Mouse (Mus musculus): ENCODE data around the gene Hesx1. TPM values are rescaled to one million over a fixed set of nuclear protein-coding genes. Genes with fewer than 3 reads are reported as not detected.
A peak's percentile ranks its signal among the peaks of the same experiment; 100 is the strongest.

Gene Hesx1
- polyA plus RNA-seq, 1 experiment from 2014 or later = not detected

DNA sequence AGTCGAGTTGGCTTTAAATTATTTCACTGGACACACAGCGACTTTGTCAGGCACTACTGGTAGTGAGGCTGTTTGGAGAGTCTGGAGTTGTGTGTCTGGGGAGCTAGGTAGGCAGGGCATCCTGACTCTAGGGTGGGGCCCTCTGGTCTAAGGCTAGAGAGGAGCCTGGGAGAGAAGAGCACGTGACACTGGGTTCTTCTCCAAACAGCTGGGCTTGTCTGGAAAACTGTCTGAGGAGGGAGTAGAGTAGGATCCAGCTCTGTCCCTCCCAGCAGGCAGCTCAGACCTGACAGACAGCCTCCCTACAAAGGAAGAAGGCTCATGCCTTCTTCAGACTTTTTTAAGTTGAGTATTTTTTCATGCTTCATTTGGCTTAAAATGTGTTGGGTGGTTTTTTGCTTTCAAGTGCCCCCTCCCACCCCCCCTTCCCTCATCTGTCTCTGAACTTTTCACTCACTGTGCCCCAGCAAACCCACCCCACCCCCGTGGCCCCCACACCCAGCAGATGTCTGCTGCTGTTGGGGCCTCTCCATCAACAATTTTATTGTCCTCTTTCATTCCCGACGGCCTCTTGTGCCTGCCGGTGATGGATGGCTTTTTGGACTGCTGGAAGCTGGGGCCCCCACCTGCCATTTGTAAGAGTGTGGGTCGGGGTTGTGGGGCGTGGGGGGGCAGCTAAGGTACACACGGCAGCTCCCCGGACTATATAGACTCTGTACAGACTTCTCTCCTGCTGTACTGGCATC is 50.2 kb downstream of the Hesx1 start:
- Histone ChIP-seq H3K4me3 (no peak overlapping the region), H3K9me3 (no peaks in the 10 kb centered on the region), H3K4me2 (0 out of 2 replicates have a peak overlapping the region, but pooled peaks have one; percentile 11), H3K27me3 (peaks cover 23% of the 10 kb centered on the region), H3K36me3 (no peaks in the 10 kb centered on the region), H3K4me1 (replicated peaks) (peaks cover 74% of the 10 kb centered on the region), H3K9ac (no peak overlapping the region), H3K27ac (replicated peaks) (peak overlapping the region; percentile 29; the same call in 1 of the 2 replicates)
- 2% methylated on average over 11 of the region's 11 CpGs for WGBS
- ATAC-seq (ENCODE audit: low read depth) = 0 out of 2 replicates have a peak, but pooled peaks have one; percentile 9

DNA sequence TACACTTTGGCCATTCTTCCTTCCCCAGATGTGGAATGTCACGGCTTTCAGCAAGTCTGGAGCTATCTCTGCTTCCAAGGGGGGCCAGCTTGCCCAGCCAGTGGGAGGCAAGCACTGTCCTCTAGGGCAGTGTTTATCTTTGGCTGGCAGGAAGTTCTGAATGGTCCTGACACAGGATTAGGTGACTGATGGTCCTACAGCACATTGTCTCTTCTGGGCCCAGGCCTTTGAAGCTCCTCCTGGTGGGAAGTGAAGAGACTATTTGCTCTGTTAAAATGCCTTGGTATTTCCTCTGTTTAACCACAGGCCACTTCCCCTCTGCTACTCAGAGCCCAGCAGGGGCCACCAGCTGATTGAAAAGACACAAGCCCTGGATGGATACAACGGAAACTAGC is 50.7 kb downstream of the Hesx1 start:
- ATAC-seq (ENCODE audit: low read depth) = peak; percentile 41
- peak overlapping the region; percentile 29; the same call in 1 of the 2 replicates for H3K27ac ChIP-seq (replicated peaks)
- no peaks in the 10 kb centered on the region for H3K9me3 ChIP-seq
- H3K36me3 ChIP-seq = no peaks in the 10 kb centered on the region
- H3K4me2 ChIP-seq = 0 out of 2 replicates have a peak overlapping the region, but pooled peaks have one; percentile 11
- no peak overlapping the region for H3K9ac ChIP-seq
- H3K4me3 ChIP-seq = no peak overlapping the region
- peaks cover 17% of the 10 kb centered on the region for H3K27me3 ChIP-seq
- WGBS = 8% methylated on average over 2 of the region's 2 CpGs
- peaks cover 74% of the 10 kb centered on the region for H3K4me1 ChIP-seq (replicated peaks)

DNA sequence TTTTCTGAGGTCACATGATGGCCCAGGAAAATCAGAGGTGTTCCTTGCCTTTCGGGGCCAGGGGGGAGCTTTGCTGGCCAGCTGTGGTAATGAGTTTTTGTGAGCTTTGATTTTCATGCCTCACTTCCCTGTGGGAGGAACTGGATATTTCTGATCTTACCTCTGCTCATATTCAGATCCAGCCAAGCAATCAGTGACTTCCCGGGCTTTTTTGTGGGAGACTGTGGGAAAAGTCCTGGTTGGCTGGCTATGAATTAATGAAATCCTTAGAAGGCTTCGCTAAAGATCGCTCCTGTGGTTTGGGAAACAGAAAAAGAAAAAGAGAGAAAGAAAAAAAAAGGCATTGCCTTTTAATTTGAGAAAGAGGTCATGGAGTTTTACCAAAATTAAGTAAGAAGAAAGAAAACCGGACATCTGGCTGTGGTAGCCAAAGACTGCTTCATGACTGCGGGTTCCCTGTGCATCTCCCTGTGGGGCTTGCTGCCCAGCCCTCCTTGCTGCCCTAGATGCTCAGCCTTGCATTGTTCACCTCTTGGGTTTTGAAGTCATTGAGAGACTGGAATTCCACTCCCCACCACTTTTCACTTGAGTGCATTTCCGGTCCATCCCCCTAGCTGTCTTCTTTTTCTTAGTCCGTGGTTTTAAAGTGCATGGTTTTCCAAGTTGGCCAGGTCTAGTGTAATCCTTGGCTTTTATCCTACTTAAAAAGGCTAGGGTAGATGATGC is 54.2 kb downstream of the Hesx1 start:
- H3K27me3 ChIP-seq = no peaks in the 10 kb centered on the region
- no peaks in the 10 kb centered on the region for H3K36me3 ChIP-seq
- no peak overlapping the region for H3K4me3 ChIP-seq
- no peak overlapping the region for H3K27ac ChIP-seq (replicated peaks)
- WGBS = 29% methylated on average over 8 of the region's 8 CpGs
- no peak for ATAC-seq (ENCODE audit: low read depth)
- peaks cover 83% of the 10 kb centered on the region for H3K4me1 ChIP-seq (replicated peaks)
- H3K9ac ChIP-seq = no peak overlapping the region
- H3K9me3 ChIP-seq = no peaks in the 10 kb centered on the region
- H3K4me2 ChIP-seq = no peak overlapping the region

DNA sequence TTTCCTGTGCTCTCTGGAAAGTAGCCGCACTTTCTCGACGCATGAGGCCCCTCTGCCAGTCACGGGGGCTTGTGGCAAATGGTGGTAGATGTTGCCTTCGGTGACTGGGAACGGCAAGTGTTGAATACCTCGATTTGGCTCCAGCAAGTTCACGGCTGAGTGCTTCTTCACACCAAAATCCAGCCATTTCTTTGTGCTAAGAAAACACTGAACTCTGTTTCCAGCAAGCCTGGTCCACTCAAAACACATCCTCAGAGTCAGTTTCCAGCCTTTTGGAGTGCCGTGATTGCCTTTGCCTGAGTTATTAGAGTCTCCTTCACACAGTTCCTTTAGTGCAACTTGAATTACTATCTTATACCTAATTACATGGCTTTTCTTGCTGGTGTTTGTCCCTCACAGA is 55.8 kb downstream of the Hesx1 start:
- peak; percentile 55; the same call in 1 of the 2 replicates for ATAC-seq (ENCODE audit: low read depth)
- peak overlapping the region; percentile 75 for H3K27ac ChIP-seq (replicated peaks)
- peaks cover 66% of the 10 kb centered on the region for H3K4me1 ChIP-seq (replicated peaks)
- no peak overlapping the region for H3K9ac ChIP-seq
- H3K4me2 ChIP-seq = no peak overlapping the region
- no peaks in the 10 kb centered on the region for H3K36me3 ChIP-seq
- H3K9me3 ChIP-seq = no peaks in the 10 kb centered on the region
- no peaks in the 10 kb centered on the region for H3K27me3 ChIP-seq
- 9% methylated on average over 9 of the region's 9 CpGs for WGBS
- H3K4me3 ChIP-seq = no peak overlapping the region

DNA sequence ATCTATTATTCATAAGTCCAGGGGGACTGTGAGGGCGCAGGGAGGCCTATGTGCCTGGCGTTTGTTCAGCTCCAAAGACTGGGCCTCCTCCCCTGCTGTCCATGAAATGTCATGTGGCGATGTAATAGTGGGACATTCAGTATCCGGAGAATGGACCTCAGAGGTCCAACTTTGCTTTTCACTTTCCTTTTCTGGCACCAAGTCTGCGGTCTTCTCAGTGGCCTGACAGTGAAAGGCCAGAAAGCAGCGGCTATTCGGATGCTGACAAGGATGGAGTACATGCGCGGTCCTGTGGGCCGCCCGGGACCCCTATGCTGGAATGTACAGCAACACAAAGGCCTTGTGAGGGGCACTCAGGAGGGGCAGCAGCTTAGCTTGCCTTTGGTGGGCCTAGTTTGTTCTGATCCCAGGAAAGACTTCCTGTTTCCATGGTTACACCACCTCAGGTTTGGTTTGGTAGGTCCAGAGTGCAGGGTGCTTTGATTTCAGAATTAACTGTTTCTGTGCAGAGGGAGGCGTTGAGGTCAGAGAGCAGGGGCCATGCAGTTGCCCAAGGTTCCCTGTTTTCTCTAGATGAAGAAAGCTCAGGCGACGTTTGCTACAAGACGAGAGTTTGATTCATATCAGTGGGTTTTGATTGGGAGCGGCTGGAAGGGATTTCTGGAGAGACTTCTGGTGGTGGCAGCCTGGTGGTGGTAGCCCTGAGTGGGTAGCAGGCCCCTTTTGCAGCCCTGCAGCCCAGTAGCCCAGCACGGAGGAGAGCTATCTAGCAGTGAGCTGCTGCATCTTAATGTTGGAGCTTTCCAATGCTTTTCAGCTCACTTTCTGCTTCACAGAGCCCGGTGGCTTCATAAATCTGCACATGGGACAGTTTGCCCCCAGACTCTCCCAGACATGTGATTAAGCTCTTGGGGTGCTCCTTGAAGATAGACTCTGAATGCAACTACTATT is 56.6 kb downstream of the Hesx1 start:
- Histone ChIP-seq H3K4me1 (replicated peaks) (peaks cover 61% of the 10 kb centered on the region), H3K27me3 (no peaks in the 10 kb centered on the region), H3K9ac (peak overlapping the region; percentile 42), H3K4me2 (peak overlapping the region; percentile 12), H3K4me3 (no peak overlapping the region), H3K36me3 (no peaks in the 10 kb centered on the region), H3K27ac (replicated peaks) (peak overlapping the region; percentile 75), H3K9me3 (no peaks in the 10 kb centered on the region)
- 10% methylated on average over 18 of the region's 18 CpGs for WGBS
- ATAC-seq (ENCODE audit: low read depth) = peak; percentile 91

DNA sequence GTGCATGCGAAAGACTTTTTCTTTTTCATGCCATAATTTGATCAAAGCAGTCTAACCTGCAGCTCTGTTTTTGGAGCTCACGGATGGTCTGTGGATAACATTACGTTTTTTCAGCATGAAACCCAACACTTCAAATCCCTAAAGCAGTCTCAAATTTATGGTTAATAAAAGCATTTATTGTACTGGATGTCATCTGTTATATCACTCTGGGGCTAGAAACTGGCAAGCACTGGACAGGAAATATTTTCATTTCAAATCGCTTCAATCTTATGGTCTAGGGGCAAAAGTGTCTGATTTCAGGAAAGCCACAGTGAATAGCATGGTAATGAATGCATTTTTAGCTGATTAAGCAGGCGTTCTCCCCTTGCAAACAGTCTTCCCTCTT is 57.3 kb downstream of the Hesx1 start:
- no peaks in the 10 kb centered on the region for H3K27me3 ChIP-seq
- H3K4me2 ChIP-seq = peak overlapping the region; percentile 12; the same call in 1 of the 2 replicates
- no peak overlapping the region for H3K4me3 ChIP-seq
- H3K4me1 ChIP-seq (replicated peaks) = peaks cover 55% of the 10 kb centered on the region
- no peak for ATAC-seq (ENCODE audit: low read depth)
- H3K9me3 ChIP-seq = no peaks in the 10 kb centered on the region
- no peak overlapping the region for H3K9ac ChIP-seq
- WGBS = 19% methylated on average over 5 of the region's 5 CpGs
- H3K36me3 ChIP-seq = no peaks in the 10 kb centered on the region
- peak overlapping the region; percentile 75 for H3K27ac ChIP-seq (replicated peaks)

Other genes with a start within 250 kb of the Hesx1 start
- gene Asb14, start 99.9 kb upstream of the Hesx1 start, polyA plus RNA-seq (2015; fragmentation: Nextera tagmentation; extraction: Ambion mirVana) = 0.22 TPM in 1 of 2 replicates, not detected in the other
- gene Appl1, start 23.2 kb upstream of the Hesx1 start, polyA plus RNA-seq (2015; fragmentation: Nextera tagmentation; extraction: Ambion mirVana) = 50.4 and 57.5 TPM in 2 replicates
- gene Il17rd, start 44.5 kb downstream of the Hesx1 start, polyA plus RNA-seq (2015; fragmentation: Nextera tagmentation; extraction: Ambion mirVana) = 2.0 and 2.1 TPM in 2 replicates
- gene Arhgef3, start 120.5 kb downstream of the Hesx1 start, polyA plus RNA-seq (2015; fragmentation: Nextera tagmentation; extraction: Ambion mirVana) = 3.3 and 6.1 TPM in 2 replicates

All from neural tube, embryonic 13.5 days (tissue).